Mouse (Mus musculus): ENCODE data around the gene Vmn2r116.
"Not testable (repeated sequence)": the region's sequence is repeated elsewhere in the genome, so short reads cannot be mapped to it uniquely, and the experiment has no call there.

Gene Vmn2r116

GRCm38 (mm10) chr17:23384304-23384703 lies at the start of gene Vmn2r116:
Vmn2r116 (plus strand) TSS chr17:23384604.
- not testable (repeated sequence) for DNase-seq (ENCODE audit: low spot score)

- not testable (repeated sequence) for DNase-seq (ENCODE audit: low spot score)
Measured at GRCm38 (mm10) chr17:23343441-23343840, 41.0 kb upstream of the Vmn2r116 start, which contains the start of gene Vmn2r115. Vmn2r115 (plus strand) TSS chr17:23343741.

GRCm38 (mm10) chr17:23351644-23352043 lies 32.8 kb upstream of the Vmn2r116 start:
- no peak for DNase-seq (ENCODE audit: low spot score)

- no peak for DNase-seq (ENCODE audit: low spot score)
Measured at GRCm38 (mm10) chr17:23433150-23433679, 48.8 kb downstream of the Vmn2r116 start.

Data from spleen, adult 12 weeks (tissue).